Comparison of ENCODE assay signal across 1 mouse cellular context in the genomic region with DNA sequence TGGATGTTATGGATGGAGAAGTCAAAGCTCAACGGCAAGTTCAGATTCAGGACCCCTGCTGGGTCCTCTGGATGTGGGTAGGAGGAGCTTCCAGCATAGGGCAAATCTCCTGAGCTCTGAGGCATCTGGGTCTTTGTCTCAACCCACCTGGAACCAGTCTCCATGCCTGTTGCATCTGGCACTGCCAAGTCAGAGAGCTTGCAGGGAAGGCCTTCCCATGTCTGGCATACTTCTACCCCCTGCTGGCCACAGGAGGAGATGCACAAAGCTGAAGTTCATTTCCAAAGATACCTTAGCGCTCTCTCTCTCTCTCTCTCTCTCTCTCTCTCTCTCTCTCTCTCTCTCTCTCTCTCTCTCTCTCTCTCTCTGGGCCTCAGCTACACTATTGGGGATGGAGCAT.
A peak's percentile ranks its signal among the peaks of the same experiment; 100 is the strongest.
TF ChIP-seq lines count a peak whose summit lies in the region.

No protein-coding gene starts in this region.

TF ChIP-seq in MEL, 35 proteins besides CTCF, POLR2A, EP300 and RAD21:
- peak; percentile 73 for TF ChIP-seq SMC3 (IDR thresholded peaks at IDR 0.05; ENCODE audit: low read depth, low read length)
- TF ChIP-seq ELF1 (IDR thresholded peaks at IDR 0.05; ENCODE audit: low read depth, low read length) = no peak
- TF ChIP-seq JUND (IDR thresholded peaks at IDR 0.05; ENCODE audit: low read depth, low read length) = peak; percentile 73; the same call in 1 of the 2 replicates
- TF ChIP-seq MXI1 (IDR thresholded peaks at IDR 0.05; ENCODE audit: low read depth, low read length) = no peak
- TF ChIP-seq ZC3H11A (IDR thresholded peaks at IDR 0.05; ENCODE audit: low read depth, low read length) = peak; percentile 67
- TF ChIP-seq SIN3A (IDR thresholded peaks at IDR 0.05; ENCODE audit: low read length) = 0 out of 2 replicates have a peak, but pooled peaks have one; percentile 22
- no peak for TF ChIP-seq CHD2 (IDR thresholded peaks at IDR 0.05; ENCODE audit: low read length)
- no peak for TF ChIP-seq BHLHE40 (IDR thresholded peaks at IDR 0.05; ENCODE audit: borderline replicate concordance, low read depth, low read length)
